Mouse (Mus musculus): Measurements from ENCODE around the gene Odf3l2. TPM values are rescaled to one million over a fixed set of nuclear protein-coding genes. Genes with fewer than 3 reads are reported as not detected.

The Odf3l2 gene
- total RNA-seq, 1 experiment from 2014 or later = not detected

GRCm38 (mm10) chr10:79671396-79672087 lies 26.0 kb upstream of the Odf3l2 start:
- ATAC-seq (replicated peaks; ENCODE audit: low read depth, poor library complexity, severe bottlenecking) = no peak

DNA sequence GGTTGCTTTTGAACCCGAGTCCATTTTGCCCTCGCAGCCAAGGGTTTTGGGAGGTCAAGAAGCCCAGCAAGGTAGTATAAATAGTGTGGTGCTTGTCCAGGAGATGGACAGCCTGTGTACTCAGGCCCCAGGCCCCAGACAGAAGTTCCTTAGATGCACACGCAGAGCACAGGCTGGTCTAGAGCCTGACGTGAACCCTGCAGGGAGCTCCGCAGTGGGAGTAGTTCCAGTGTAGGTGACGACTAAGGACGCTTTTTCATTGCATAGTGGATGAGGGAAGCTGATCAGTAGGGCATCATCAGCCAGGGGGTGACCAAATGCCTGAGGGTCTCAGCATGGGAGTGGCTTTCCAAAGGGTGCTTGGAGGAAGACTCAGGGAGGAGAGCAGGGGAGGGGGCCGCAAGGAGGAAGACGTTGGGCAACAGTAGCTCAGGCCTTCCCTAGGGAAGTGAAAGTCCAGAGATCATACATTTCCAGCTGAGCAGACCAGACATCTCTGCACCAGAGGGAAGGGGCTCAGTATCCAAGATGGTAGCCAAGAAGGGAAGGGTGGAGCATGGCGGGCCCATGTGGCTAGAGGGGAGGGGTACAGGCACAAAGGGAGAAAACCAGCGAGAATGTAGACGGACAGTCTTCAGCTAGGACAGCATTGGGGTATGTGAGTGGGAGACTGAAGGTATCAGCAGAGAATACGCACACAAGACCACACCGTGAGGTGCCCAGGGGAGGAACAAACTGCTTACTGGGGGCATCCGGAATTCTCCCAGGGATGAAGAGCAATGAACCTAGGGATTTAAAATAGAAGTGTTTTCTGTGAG lies 24.7 kb upstream of the Odf3l2 start:
- ATAC-seq (replicated peaks; ENCODE audit: low read depth, poor library complexity, severe bottlenecking) = no peak

- peak; percentile 27 for ATAC-seq (replicated peaks; ENCODE audit: low read depth, poor library complexity, severe bottlenecking)
These were observed 24.1 kb upstream of the Odf3l2 start for GRCm38 (mm10) chr10:79669576-79670057.

DNA sequence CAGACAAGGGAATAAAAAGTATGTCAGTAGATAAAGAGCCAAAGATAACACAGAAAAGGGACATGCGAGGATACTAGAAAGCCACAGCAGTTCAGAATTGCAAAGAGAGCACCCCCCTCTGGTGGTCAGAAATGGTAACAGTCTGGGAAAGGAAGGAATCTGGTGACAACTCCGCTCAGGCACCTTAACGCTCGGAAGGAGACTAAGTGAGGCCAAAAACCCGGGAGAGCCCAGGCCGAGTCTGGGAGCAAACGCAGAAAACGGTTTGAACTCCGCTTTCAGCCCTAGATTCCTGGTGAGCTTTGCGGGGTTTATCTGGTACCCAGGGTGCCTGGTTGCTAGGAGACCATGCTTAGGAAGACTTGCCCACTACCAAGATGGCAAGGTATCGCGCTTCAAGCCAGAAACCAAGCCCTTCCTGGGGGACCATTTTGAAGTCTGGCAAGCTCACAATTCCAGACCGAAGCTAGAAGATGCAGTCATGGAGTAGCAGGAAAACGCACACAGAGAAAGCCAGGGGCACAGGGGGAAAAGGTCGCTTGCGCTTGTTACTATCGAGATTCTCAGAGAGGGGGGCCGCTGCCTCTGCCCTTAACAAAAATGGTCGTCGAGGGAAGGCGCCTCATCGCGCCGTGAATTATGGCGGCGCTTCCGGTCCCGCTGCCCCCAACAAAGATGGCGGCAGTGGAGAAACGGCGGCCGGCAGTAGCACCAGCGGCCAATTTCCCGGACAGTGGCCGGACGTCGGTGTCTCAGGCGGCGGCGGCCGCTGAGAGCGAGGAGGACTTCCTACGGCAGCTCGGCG lies 23.4 kb upstream of the Odf3l2 start, which contains the start of gene Tpgs1:
Tpgs1 (plus strand) TSS at position 599 of the 805 bp plus-strand sequence.
- peak; percentile 83 for ATAC-seq (replicated peaks; ENCODE audit: low read depth, poor library complexity, severe bottlenecking)

GRCm38 (mm10) chr10:79668076-79668475 lies 22.5 kb upstream of the Odf3l2 start:
- no peak for ATAC-seq (replicated peaks; ENCODE audit: low read depth, poor library complexity, severe bottlenecking)

- ATAC-seq (replicated peaks; ENCODE audit: low read depth, poor library complexity, severe bottlenecking) = no peak
These were observed 21.0 kb upstream of the Odf3l2 start for GRCm38 (mm10) chr10:79666493-79666892.

- ATAC-seq (replicated peaks; ENCODE audit: low read depth, poor library complexity, severe bottlenecking) = no peak
These were observed 19.5 kb upstream of the Odf3l2 start for GRCm38 (mm10) chr10:79665051-79665450.

DNA sequence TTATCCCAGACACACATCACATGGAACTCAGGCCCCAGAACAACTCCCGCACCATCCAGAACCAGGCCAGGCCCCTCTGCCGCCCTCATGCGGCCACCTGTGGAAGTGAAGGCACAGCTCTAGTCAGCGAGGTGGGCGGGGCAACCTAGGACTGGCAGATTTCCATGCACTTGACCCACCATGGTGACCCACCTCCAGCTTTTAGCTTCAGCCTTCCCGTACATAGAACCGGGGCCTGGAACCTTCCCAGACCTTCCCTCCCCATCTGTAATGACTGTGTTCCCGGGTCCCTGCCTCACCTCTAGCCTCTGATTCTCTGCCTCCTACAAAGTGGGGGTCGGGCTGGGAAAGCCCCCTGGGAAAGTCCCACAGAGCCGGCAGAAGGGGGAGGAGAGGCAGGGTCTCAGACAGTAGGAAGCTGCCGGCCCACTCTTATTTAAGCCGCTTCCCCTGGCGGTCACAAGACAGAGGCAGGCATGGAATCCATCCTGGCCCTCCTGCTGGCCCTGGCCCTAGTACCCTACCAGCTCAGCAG lies 18.7 kb upstream of the Odf3l2 start, which contains the start of gene Madcam1:
Madcam1 (plus strand) TSS at position 429 of the 535 bp plus-strand sequence.
- peak; percentile 63 for ATAC-seq (replicated peaks; ENCODE audit: low read depth, poor library complexity, severe bottlenecking)

DNA sequence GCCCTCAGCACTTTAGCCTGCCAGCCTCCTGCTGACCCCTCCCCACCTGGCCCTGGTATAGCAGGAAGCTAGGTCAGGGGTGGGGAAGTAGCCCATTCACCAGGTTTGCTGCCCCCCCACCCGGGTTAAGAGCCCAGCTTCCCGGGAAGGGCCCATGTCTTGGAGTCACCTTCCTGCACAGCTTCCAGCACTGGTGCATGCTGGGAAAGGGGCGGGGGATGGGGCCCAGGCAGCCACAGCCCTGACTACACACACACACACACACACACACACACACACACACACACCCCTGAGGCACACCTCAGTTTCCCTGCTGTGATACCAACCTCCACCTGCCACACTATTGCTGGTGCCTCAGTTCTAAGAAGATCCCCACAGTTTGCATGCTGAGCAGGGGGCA lies 16.3 kb upstream of the Odf3l2 start:
- no peak for ATAC-seq (replicated peaks; ENCODE audit: low read depth, poor library complexity, severe bottlenecking)

- ATAC-seq (replicated peaks; ENCODE audit: low read depth, poor library complexity, severe bottlenecking) = no peak
These were observed 14.8 kb upstream of the Odf3l2 start for GRCm38 (mm10) chr10:79660298-79660697.

DNA sequence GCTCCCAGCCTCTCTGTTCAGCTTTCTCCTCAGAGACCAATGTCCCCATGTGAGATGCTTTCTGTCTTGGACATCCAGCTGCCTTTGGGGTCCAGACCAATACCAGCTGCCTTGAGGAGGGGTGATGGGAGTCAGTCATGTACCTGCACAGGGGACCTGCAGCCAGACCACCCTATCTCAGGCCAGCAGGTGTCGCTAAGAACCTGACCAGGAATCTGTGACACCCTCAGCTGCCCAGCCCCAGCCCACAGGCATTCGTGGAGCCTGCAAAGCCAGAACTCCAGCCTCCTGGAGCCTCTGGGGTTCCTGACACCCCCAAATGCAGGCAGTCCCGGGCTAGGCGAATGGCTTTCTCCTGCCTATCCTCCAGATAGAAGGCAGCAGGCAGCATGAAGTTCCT lies 13.3 kb upstream of the Odf3l2 start:
- peak; percentile 57; the same call in 1 of the 2 replicates for ATAC-seq (replicated peaks; ENCODE audit: low read depth, poor library complexity, severe bottlenecking)

DNA sequence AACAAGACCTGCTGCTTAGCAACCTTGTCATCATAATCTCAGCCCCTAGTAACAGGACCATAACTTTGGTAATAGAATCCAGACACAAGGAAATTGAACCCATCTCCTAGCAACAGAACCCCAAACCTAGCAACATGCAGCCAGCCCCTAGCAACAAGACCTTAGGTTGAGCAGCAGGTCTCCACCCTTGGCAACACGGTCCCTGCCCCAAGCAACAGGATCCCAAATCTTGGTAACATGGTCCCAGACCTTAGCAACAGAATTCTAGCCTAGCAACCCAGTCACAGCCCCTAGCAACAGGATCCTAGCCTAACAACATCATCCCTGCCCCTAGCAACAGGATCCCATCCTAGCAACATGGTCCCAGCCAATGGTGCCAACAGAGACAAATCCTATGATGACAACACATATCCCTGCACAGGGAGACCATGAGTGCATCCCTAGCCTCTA lies 9.4 kb upstream of the Odf3l2 start:
- ATAC-seq (replicated peaks; ENCODE audit: low read depth, poor library complexity, severe bottlenecking) = no peak

GRCm38 (mm10) chr10:79652789-79653188 lies 7.3 kb upstream of the Odf3l2 start:
- ATAC-seq (replicated peaks; ENCODE audit: low read depth, poor library complexity, severe bottlenecking) = no peak

- ATAC-seq (replicated peaks; ENCODE audit: low read depth, poor library complexity, severe bottlenecking) = peak; percentile 92
These were observed 3.7 kb upstream of the Odf3l2 start for GRCm38 (mm10) chr10:79649070-79649751.

DNA sequence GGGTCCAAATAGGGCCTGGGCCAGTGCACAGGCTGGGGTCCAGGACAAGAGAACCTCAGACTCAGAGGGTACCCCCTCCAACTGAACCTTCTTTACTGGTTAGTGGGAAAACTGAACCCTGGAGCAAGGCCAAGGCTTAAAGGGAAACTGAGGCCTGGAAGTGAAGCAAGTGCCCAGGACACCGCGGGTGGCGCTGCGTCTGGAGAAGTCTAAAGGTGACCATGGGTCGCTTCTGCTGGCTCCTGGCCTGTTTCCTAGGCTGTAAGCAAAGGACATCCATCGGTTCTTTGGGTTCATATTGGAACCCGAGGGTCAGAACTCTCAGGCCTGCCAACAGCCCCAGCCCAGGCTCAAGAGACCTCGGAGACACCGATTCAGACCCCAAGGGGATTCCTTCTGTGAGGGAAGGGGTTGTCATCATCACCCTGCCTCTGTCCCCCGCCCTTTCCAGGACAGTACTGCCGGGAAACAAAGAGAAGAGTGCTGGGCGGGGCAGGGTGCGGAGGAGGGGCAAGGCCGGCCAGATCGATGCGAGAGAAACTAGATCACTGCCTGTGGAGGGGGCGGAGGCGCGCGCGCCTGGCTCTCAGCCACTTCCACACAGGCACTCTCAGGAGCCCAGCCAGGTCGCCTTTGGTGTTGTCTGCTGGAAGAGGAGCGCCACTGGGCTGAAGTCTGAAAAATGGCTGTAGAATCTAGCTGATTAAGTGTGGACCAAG lies 6.9 kb downstream of the Odf3l2 start:
- ATAC-seq (replicated peaks; ENCODE audit: low read depth, poor library complexity, severe bottlenecking) = no peak

DNA sequence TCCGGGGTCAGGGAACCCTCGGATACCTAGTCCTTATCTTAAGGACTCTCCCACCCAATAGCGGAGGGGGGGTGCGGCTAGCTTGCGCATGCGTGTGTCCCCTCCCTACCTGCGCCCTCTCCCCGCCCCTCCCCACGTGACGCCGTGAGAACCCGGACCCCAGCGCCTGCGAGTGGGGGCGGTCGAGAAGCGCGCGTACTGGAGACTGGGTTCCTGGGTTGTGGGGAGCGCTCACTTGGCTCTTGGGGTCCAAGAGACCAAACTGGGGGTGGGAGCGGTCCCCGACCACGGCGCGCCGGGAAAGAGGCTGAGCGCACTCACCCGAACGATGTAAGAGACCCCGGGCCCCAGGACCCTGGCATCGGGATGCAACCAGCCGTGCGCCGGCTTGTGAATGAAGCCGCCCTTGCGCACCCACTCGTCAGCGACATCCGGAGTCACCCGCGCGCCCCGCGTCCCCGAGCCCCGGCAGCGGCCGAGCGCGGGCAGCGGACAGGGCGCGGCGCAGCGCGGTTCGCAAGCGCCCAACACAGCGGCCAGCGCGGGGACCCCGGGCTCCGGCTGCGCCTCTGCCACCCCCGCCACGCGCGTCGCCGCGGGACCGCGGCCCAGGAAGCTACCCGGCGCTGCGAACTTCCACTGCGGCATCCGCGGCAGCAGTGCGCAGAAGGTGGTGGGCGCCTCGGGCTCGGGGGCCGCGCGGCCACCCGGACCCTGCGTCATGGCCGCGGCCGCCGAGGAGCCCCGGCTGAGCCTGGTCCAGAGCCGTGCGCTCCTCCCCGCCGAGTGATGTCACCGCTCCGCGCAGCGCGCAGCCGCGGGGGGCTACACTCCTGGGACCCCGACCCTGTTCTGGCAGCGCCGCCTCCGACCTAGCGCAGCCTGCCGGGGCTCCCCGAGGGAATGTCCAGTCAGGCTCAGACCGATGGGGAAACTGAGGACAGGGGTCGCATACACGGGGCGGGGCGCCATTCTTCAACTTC lies 8.1 kb downstream of the Odf3l2 start, which contains the start of gene Shc2:
Shc2 (minus strand) TSS at position 791 of the 983 bp plus-strand sequence.
- no peak for ATAC-seq (replicated peaks; ENCODE audit: low read depth, poor library complexity, severe bottlenecking)

DNA sequence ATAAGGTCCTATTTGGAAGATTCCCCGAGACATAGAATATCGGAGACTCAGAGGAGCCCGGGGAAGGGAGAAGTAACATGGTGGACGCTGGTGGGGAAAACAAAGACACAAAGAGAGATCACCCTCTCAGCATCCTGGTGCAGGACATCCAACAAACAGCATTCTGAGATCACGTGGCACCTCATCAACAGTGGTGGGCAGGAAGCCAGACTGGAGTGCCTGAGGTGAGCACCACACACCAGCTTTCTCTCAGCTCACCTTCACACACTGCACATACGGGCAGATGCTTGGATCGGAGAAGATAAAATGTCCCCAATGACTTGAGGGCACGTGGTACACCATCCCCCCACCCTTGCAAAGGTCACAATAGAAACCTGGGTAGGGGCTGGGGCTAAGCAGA lies 9.3 kb downstream of the Odf3l2 start:
- no peak for ATAC-seq (replicated peaks; ENCODE audit: low read depth, poor library complexity, severe bottlenecking)

Data from common myeloid progenitor, adult 5-6 weeks (primary cell).